Mouse (Mus musculus) erythroblast, embryonic 14.5 days (primary cell): ENCODE data around the gene Mtf1.

Experiments
- GATA1 ChIP-seq: IDR thresholded peaks from 2 replicates; pipeline ENCODE4 v1.6.1; 2012; ENCODE audit warnings: low read length, inconsistent platforms, mixed read lengths
- TAL1 ChIP-seq: IDR thresholded peaks from 3 replicates; pipeline ENCODE4 v1.6.1; 2012; ENCODE audit warnings: low read length, inconsistent platforms, mixed read lengths

- TF ChIP-seq TAL1 (no peak), GATA1 (no peak)
These were observed 23.6 kb downstream of the Mtf1 start for GRCm38 (mm10) chr4:124825371-124825965.
